Mouse (Mus musculus): ENCODE measurements around the gene Defb15. TPM values are rescaled to one million over a fixed set of nuclear protein-coding genes. Genes with fewer than 3 reads are reported as not detected.

Defb15 gene
- polyA plus RNA-seq (2014; fragmentation: Illumina TruSeq; extraction: RNeasy Lipid Tissue Mini Kit (QIAGEN cat#74804); ENCODE audit: low read depth, low replicate concordance), result not detected

GRCm38 (mm10) chr8:21932610-21933009 is at the start of gene Defb15:
Gene Defb15 (minus strand): TSS chr8:21932710.

GRCm38 (mm10) chr8:21969475-21969874 is 37.0 kb upstream of the Defb15 start, which contains the start of gene Ccdc70:
Gene Ccdc70 (plus strand): TSS chr8:21969775.

GRCm38 (mm10) chr8:21958414-21958813 is 25.9 kb upstream of the Defb15 start, which contains the start of gene Fam90a1a:
Gene Fam90a1a (plus strand): TSS chr8:21958714.

GRCm38 (mm10) chr8:21946462-21946861 is 14.0 kb upstream of the Defb15 start, which contains the start of gene Defb13:
Gene Defb13 (plus strand): TSS chr8:21946762.

GRCm38 (mm10) chr8:21938052-21938451 is 5.5 kb upstream of the Defb15 start, which contains the start of gene Defb35:
Gene Defb35 (plus strand): TSS chr8:21938352.

GRCm38 (mm10) chr8:21906290-21906689 is 26.2 kb downstream of the Defb15 start, which contains the start of gene Defb11:
Gene Defb11 (minus strand): TSS chr8:21906412.

GRCm38 (mm10) chr8:21885321-21885720 is 47.2 kb downstream of the Defb15 start, which contains the start of gene Defb9:
Gene Defb9 (minus strand): TSS chr8:21885421.

Other genes with a start within 250 kb of the Defb15 start
- not detected for gene AY761184, start 229.1 kb downstream of the Defb15 start, polyA plus RNA-seq (2014; fragmentation: Illumina TruSeq; extraction: RNeasy Lipid Tissue Mini Kit (QIAGEN cat#74804); ENCODE audit: low read depth, low replicate concordance)
- gene Defa24, start 198.2 kb downstream of the Defb15 start, polyA plus RNA-seq (2014; fragmentation: Illumina TruSeq; extraction: RNeasy Lipid Tissue Mini Kit (QIAGEN cat#74804); ENCODE audit: low read depth, low replicate concordance), result not detected
- gene Defb50, start 109.2 kb downstream of the Defb15 start, polyA plus RNA-seq (2014; fragmentation: Illumina TruSeq; extraction: RNeasy Lipid Tissue Mini Kit (QIAGEN cat#74804); ENCODE audit: low read depth, low replicate concordance), result not detected
- not detected for gene Defb2, start 92.8 kb downstream of the Defb15 start, polyA plus RNA-seq (2014; fragmentation: Illumina TruSeq; extraction: RNeasy Lipid Tissue Mini Kit (QIAGEN cat#74804); ENCODE audit: low read depth, low replicate concordance)
- gene Defb10, start 73.8 kb downstream of the Defb15 start, polyA plus RNA-seq (2014; fragmentation: Illumina TruSeq; extraction: RNeasy Lipid Tissue Mini Kit (QIAGEN cat#74804); ENCODE audit: low read depth, low replicate concordance), result not detected
- gene Defb9, start 47.3 kb downstream of the Defb15 start, polyA plus RNA-seq (2014; fragmentation: Illumina TruSeq; extraction: RNeasy Lipid Tissue Mini Kit (QIAGEN cat#74804); ENCODE audit: low read depth, low replicate concordance), result not detected
- not detected for gene Defb11, start 26.3 kb downstream of the Defb15 start, polyA plus RNA-seq (2014; fragmentation: Illumina TruSeq; extraction: RNeasy Lipid Tissue Mini Kit (QIAGEN cat#74804); ENCODE audit: low read depth, low replicate concordance)
- gene Defb35, start 5.6 kb upstream of the Defb15 start, polyA plus RNA-seq (2014; fragmentation: Illumina TruSeq; extraction: RNeasy Lipid Tissue Mini Kit (QIAGEN cat#74804); ENCODE audit: low read depth, low replicate concordance), result not detected
- not detected for gene Defb13, start 14.1 kb upstream of the Defb15 start, polyA plus RNA-seq (2014; fragmentation: Illumina TruSeq; extraction: RNeasy Lipid Tissue Mini Kit (QIAGEN cat#74804); ENCODE audit: low read depth, low replicate concordance)
- gene Fam90a1a, start 26.0 kb upstream of the Defb15 start, polyA plus RNA-seq (2014; fragmentation: Illumina TruSeq; extraction: RNeasy Lipid Tissue Mini Kit (QIAGEN cat#74804); ENCODE audit: low read depth, low replicate concordance), result not detected
- gene Ccdc70, start 37.1 kb upstream of the Defb15 start, polyA plus RNA-seq (2014; fragmentation: Illumina TruSeq; extraction: RNeasy Lipid Tissue Mini Kit (QIAGEN cat#74804); ENCODE audit: low read depth, low replicate concordance), result not detected
- gene Atp7b, start 127.6 kb upstream of the Defb15 start, polyA plus RNA-seq (2014; fragmentation: Illumina TruSeq; extraction: RNeasy Lipid Tissue Mini Kit (QIAGEN cat#74804); ENCODE audit: low read depth, low replicate concordance), result 0.13 TPM
- gene Alg11, start 128.0 kb upstream of the Defb15 start, polyA plus RNA-seq (2014; fragmentation: Illumina TruSeq; extraction: RNeasy Lipid Tissue Mini Kit (QIAGEN cat#74804); ENCODE audit: low read depth, low replicate concordance), result 32.0 TPM
- gene Nek5, start 192.3 kb upstream of the Defb15 start, polyA plus RNA-seq (2014; fragmentation: Illumina TruSeq; extraction: RNeasy Lipid Tissue Mini Kit (QIAGEN cat#74804); ENCODE audit: low read depth, low replicate concordance), result 3.2 TPM
- 9.4 TPM for gene Nek3, start 233.7 kb upstream of the Defb15 start, polyA plus RNA-seq (2014; fragmentation: Illumina TruSeq; extraction: RNeasy Lipid Tissue Mini Kit (QIAGEN cat#74804); ENCODE audit: low read depth, low replicate concordance)

Data from sigmoid colon, adult 10 weeks (tissue).